Mouse (Mus musculus): ENCODE results near the gene Cavin1. TPM values are rescaled to one million over a fixed set of nuclear protein-coding genes. Genes with fewer than 3 reads are reported as not detected.
A peak's percentile ranks its signal among the peaks of the same experiment; 100 is the strongest.

Cavin1 gene
- polyA plus RNA-seq, 1 experiment from 2014 or later: 24.6 TPM

DNA sequence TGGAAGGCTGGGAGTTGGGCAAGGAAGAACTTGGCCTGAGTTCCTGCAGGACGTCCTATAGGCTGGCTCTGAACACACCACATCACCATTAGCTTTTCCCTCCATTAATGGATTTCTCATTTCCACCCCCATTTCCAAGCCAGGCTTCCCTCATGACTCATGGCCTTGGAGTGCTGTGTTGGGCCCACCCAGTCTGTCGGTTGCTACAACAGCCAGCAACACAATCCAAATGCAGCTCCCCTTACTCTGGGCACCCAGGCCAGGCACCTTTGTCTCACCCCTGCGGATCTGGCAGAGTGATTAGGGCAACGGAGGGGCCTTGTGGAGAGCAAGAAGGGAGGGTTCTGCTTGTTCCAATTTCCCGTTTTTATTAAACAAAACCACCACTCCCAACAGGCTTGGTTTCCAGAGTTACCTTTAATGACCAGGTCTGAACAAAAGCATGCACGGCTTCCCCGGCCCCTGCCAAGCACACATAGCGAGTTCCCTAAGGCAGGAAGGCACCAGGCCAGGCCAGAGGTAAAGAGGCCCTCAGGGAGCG lies 8.2 kb downstream of the Cavin1 start:
- Histone ChIP-seq H3K4me1 (peaks cover 19% of the 10 kb centered on the region), H3K36me3 (no peaks in the 10 kb centered on the region), H3K9me3 (replicated peaks) (no peaks in the 10 kb centered on the region), H3K4me3 (no peak overlapping the region), H3K27ac (no peak overlapping the region), H3K27me3 (ENCODE audit: low read depth, poor library complexity, severe bottlenecking) (peaks cover 89% of the 10 kb centered on the region)
- 73% methylated on average over 9 of the region's 9 CpGs for WGBS
- DNase-seq (ENCODE audit: low spot score): no peak

DNA sequence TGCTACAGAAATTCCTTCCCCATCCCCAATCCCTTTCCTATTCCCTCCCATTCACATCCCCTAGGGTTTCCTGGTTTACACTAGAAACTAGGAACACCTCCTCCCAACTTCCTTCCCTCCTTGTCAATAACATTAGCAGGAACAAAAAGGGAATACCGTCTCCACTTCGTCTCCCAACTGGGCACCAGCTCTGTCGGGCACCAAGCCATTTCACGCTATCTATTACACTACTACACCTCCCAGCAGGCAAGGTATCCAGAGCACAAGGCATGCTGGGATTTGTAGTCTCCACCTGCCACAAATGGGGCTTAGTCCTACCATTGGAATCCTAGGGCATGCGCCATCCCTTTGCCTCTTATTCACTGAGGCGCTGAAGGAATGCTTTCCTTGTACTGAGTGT lies 10.1 kb downstream of the Cavin1 start:
- Histone ChIP-seq H3K27ac (no peak overlapping the region), H3K27me3 (ENCODE audit: low read depth, poor library complexity, severe bottlenecking) (peaks cover 88% of the 10 kb centered on the region), H3K36me3 (no peaks in the 10 kb centered on the region), H3K4me1 (peaks cover 22% of the 10 kb centered on the region), H3K4me3 (peak overlapping the region; percentile 5; the same call in 1 of the 2 replicates), H3K9me3 (replicated peaks) (no peaks in the 10 kb centered on the region)
- WGBS: 20% methylated on average over 6 of the region's 6 CpGs
- no peak for DNase-seq (ENCODE audit: low spot score)

DNA sequence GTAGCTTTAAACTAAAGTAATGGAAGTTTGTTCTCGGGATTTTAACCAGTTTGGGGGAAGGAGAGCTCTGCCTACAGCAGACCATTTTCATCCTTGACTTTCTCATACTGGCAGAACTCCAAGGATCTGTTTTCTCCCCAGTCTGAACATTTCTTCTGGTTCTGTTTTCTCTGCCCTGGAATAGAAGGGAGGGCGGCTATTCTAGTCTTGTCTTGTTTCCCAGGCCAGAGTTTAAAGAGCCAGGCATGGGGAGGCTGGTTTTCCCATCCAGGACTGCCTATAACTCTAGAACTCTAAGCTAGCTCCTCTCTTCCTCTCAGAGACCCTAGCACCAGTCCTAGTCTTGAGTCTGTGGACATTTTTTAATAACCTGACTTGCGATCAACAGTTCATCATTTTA lies 10.9 kb downstream of the Cavin1 start:
- no peak overlapping the region for H3K27ac ChIP-seq
- H3K9me3 ChIP-seq (replicated peaks): no peaks in the 10 kb centered on the region
- no peaks in the 10 kb centered on the region for H3K36me3 ChIP-seq
- H3K4me3 ChIP-seq: no peak overlapping the region
- H3K27me3 ChIP-seq (ENCODE audit: low read depth, poor library complexity, severe bottlenecking): peaks cover 81% of the 10 kb centered on the region
- no peak for DNase-seq (ENCODE audit: low spot score)
- H3K4me1 ChIP-seq: peaks cover 18% of the 10 kb centered on the region
- WGBS: 32% methylated on average over 3 of the region's 3 CpGs

DNA sequence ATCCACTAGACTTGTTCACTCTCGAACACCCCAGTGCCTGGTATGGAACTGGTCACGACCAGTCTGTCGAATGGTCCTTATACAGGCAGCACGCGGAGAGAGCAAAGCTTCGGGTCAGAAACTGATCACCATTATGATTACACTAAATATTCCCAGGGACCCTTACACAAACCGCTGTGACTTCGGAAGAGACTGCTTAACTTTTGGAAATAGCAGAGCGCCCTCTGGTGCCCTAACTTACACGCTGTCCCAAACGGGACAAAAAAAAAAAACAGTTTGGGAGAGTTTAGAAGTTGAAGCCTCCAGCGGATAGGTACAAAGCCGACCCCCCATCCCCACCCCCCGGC lies 11.2 kb downstream of the Cavin1 start:
- WGBS: 3% methylated on average over 14 of the region's 14 CpGs
- peak; percentile 74 for DNase-seq (ENCODE audit: low spot score)
- no peaks in the 10 kb centered on the region for H3K9me3 ChIP-seq (replicated peaks)
- no peak overlapping the region for H3K27ac ChIP-seq
- no peaks in the 10 kb centered on the region for H3K36me3 ChIP-seq
- peak overlapping the region; percentile 44; the same call in 1 of the 2 replicates for H3K4me3 ChIP-seq
- H3K27me3 ChIP-seq (ENCODE audit: low read depth, poor library complexity, severe bottlenecking): peaks cover 77% of the 10 kb centered on the region
- peaks cover 18% of the 10 kb centered on the region for H3K4me1 ChIP-seq

DNA sequence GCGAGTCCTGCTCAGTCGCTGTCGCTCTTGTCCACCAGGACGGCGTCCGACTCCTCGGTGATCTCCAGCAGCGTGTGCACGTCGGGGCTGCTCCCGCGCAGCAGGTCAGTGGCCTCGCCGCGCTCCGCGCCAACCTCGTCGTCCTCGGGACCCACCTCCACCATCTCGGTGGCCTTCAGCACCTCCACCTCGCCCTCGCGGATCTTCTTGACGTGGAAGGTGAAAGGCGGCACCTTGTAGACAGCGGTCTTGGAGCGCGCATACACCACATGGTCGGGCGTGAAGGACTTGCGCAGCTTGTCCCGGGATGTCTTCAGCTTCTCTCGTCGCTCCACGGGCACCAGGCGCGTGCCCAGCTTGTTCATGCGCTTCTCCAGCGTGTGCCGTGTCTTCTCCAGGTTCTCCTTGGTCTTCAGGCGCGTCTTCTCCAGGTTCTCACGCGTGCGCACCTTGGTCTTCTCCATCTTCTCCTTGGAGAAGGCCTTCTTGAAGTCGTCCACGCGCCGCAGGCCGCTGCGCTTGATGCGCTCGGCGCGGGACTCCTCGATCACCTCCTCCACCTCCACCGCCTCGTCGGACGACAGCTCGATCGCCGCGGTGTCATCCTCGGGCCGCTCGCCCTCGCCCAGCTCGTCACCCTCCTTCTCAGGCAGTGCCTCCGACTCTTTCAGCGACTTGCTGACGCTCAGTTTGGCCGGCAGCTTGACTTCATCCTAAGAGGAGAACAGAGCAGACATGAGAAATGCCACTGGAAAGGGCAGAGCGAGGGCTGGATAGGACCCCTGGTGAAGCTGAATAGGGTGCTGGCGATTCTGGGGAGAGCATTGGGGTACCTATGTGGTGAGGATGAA lies 11.8 kb downstream of the Cavin1 start:
- Histone ChIP-seq H3K4me1 (peaks cover 18% of the 10 kb centered on the region), H3K27ac (no peak overlapping the region), H3K27me3 (ENCODE audit: low read depth, poor library complexity, severe bottlenecking) (peaks cover 71% of the 10 kb centered on the region), H3K36me3 (no peaks in the 10 kb centered on the region), H3K9me3 (replicated peaks) (no peaks in the 10 kb centered on the region), H3K4me3 (peak overlapping the region; percentile 44)
- 7% methylated on average over 76 of the region's 76 CpGs for WGBS
- DNase-seq (ENCODE audit: low spot score): peak; percentile 48

- H3K4me3 ChIP-seq: no peak overlapping the region
- H3K4me1 ChIP-seq: peaks cover 18% of the 10 kb centered on the region
- H3K27ac ChIP-seq: no peak overlapping the region
- 41% methylated on average over 6 of the region's 6 CpGs for WGBS
- H3K9me3 ChIP-seq (replicated peaks): no peaks in the 10 kb centered on the region
- no peaks in the 10 kb centered on the region for H3K36me3 ChIP-seq
- no peak for DNase-seq (ENCODE audit: low spot score)
- peaks cover 64% of the 10 kb centered on the region for H3K27me3 ChIP-seq (ENCODE audit: low read depth, poor library complexity, severe bottlenecking)
These were observed 12.7 kb downstream of the Cavin1 start for GRCm38 (mm10) chr11:100957915-100958469.

DNA sequence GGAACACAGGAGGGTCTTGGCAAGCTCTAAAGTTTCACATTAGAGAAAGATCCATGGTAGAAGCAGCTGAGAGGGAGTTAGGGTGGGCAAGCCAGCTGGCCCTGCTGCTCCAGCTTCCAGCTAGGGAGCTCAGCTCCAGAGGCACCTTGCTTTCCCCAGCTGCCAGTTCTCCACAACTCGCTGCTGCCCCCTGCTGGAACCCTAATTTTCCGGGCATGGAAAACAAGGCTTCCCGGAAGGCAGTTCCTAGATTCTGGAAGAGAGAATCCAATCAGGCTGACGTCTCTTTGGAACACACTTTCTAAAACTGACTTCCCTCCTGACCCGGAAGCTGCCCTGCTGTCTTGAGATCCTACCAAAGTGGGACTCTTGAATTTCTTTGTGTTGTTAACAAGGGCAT lies 13.4 kb downstream of the Cavin1 start:
- 2% methylated on average over 5 of the region's 5 CpGs for WGBS
- peak; percentile 98 for DNase-seq (ENCODE audit: low spot score)
- peaks cover 61% of the 10 kb centered on the region for H3K27me3 ChIP-seq (ENCODE audit: low read depth, poor library complexity, severe bottlenecking)

GRCm38 (mm10) chr11:100949540-100949939 lies 21.1 kb downstream of the Cavin1 start:
- Histone ChIP-seq H3K27ac (no peak overlapping the region), H3K27me3 (ENCODE audit: low read depth, poor library complexity, severe bottlenecking) (no peaks in the 10 kb centered on the region), H3K9me3 (replicated peaks) (no peaks in the 10 kb centered on the region), H3K4me3 (no peak overlapping the region), H3K36me3 (no peaks in the 10 kb centered on the region), H3K4me1 (no peaks in the 10 kb centered on the region)
- DNase-seq (ENCODE audit: low spot score): no peak
- 100% methylated on average over 1 of the region's 1 CpGs for WGBS

More for the DNA sequence above, 13.4 kb downstream of the Cavin1 start:
- peaks cover 18% of the 10 kb centered on the region for H3K4me1 ChIP-seq
- no peak overlapping the region for H3K27ac ChIP-seq
- no peaks in the 10 kb centered on the region for H3K9me3 ChIP-seq (replicated peaks)
- no peak overlapping the region for H3K4me3 ChIP-seq
- no peaks in the 10 kb centered on the region for H3K36me3 ChIP-seq

DNA sequence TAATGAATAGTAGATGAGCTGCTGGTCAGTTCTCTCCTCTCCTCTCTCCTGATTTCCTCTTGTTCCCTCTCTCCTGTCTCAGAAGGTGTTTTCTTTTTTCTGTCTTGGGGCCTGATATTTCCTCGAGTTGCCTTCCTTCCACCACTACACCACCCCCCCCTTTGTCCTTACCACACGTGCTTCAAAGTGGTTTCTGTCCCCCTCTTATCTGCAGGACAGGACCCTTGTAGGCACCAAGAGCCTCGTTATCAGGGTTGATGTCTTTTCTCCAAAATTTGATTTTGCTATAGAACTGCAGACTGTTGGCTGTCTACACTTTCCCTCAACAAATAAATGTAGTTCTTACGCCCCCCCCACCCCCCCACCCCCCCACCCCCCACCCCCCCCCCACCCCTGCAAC lies 22.4 kb downstream of the Cavin1 start:
- H3K4me3 ChIP-seq: no peak overlapping the region
- H3K27ac ChIP-seq: no peak overlapping the region
- no peak for DNase-seq (ENCODE audit: low spot score)
- H3K36me3 ChIP-seq: no peaks in the 10 kb centered on the region
- no peaks in the 10 kb centered on the region for H3K4me1 ChIP-seq
- 61% methylated on average over 4 of the region's 4 CpGs for WGBS
- no peaks in the 10 kb centered on the region for H3K9me3 ChIP-seq (replicated peaks)
- no peaks in the 10 kb centered on the region for H3K27me3 ChIP-seq (ENCODE audit: low read depth, poor library complexity, severe bottlenecking)

DNA sequence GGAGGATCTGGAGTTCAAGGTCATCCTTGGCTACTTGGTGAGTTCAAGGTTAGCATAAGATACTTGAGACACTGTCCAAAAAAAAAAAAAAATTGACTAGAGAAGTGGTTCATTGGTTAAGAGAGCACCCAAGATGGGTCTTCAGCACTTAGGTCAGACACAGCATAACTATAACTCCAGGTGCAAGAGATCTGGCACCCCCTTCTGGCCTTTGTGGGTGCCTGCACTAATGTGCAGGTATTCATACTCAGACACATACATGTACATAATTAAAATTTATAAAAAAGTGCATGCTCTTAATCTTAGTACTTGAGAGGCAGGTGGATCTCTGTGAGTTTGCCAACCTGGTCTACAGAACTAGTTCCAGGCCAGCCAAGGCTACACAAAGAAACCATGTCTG lies 23.1 kb downstream of the Cavin1 start:
- Histone ChIP-seq H3K36me3 (no peaks in the 10 kb centered on the region), H3K4me3 (no peak overlapping the region), H3K27me3 (ENCODE audit: low read depth, poor library complexity, severe bottlenecking) (no peaks in the 10 kb centered on the region), H3K27ac (no peak overlapping the region), H3K9me3 (replicated peaks) (no peaks in the 10 kb centered on the region), H3K4me1 (no peaks in the 10 kb centered on the region)
- DNase-seq (ENCODE audit: low spot score): no peak

DNA sequence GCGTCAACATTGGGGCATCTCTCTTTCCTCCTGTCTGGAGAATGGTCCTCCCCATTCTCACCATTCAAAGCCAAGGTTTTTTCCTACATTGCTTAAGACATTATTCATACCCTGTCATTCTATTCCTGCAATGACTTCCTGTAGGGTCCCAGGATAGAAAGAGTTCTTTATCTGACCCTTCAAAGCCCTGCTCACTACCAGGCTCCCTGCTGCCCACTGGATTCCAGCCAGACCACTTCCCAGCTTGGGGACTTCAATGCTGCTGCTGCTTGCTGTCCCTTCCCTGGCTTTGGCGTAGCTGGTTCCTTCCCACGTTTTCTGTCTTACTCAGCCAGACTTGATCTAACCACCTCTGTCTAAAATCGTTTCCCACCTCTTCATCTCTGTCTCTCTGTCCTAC lies 23.8 kb downstream of the Cavin1 start:
- no peaks in the 10 kb centered on the region for H3K9me3 ChIP-seq (replicated peaks)
- 65% methylated on average over 4 of the region's 4 CpGs for WGBS

DNA sequence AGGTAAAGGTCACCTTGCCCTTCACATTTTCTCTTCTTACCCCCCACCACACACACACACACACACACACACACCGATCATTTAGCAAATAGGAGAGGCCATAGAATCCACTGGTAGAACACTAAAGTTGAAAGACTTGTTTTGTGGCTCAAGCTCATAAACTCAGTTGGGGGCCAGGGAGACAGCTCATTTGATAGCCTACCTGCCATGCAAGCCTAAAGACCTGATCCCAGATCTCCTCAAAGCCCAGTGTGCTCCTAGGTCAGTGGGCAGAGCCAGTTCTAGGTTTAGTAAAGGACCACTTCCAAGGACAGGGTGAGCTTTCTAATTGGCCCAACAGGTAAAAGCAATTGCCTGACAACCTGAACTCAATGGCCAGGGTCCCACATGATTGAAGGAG lies 28.3 kb downstream of the Cavin1 start:
- no peak for DNase-seq (ENCODE audit: low spot score)
- peaks cover 25% of the 10 kb centered on the region for H3K4me1 ChIP-seq
- no peak overlapping the region for H3K27ac ChIP-seq
- H3K36me3 ChIP-seq: no peaks in the 10 kb centered on the region
- H3K9me3 ChIP-seq (replicated peaks): no peaks in the 10 kb centered on the region
- H3K4me3 ChIP-seq: no peak overlapping the region
- no peaks in the 10 kb centered on the region for H3K27me3 ChIP-seq (ENCODE audit: low read depth, poor library complexity, severe bottlenecking)
- WGBS: 77% methylated on average over 1 of the region's 1 CpGs

More for the DNA sequence above, 23.8 kb downstream of the Cavin1 start:
- Histone ChIP-seq H3K4me1 (no peaks in the 10 kb centered on the region), H3K4me3 (no peak overlapping the region), H3K27me3 (ENCODE audit: low read depth, poor library complexity, severe bottlenecking) (no peaks in the 10 kb centered on the region), H3K36me3 (no peaks in the 10 kb centered on the region), H3K27ac (no peak overlapping the region)
- DNase-seq (ENCODE audit: low spot score): no peak

DNA sequence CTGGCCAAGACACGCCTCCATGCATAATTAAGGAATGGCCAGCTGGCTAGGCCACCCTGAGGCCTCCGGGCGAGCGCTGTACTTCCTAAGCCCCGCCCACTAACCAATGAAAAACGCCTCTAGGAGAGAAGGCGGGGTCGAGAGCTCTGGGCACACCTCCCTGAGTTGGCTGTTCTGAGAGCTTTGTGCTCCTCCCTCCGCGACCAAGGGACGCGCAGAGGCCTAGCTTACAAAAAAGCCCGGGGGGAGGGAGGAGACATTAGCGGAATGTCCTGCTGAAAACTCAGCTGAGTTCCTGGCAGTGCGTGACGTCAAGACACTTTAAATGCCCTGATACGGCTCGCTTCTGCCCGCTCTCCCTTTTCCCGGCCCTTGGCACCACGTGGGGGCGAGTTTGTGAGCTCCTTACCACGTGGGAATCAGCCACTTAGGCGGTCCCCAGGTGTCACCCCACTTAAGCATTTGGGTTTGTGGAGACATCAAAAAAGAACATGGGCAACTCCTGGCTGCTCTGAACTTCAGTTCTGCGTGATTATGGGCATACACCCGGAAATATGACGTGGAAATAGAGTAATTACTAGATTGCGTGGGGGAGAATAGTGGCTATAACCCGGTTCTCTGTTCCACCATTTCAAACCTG lies 31.1 kb downstream of the Cavin1 start, which contains the start of gene Stat3:
Stat3 (minus strand) TSS at position 29 of the 640 bp plus-strand sequence.
- H3K4me3 ChIP-seq: peak within 1 kb of the TSS; percentile 91

More for the DNA sequence above, 31.1 kb downstream of the Cavin1 start, which contains the start of gene Stat3:
- Histone ChIP-seq H3K27ac (peak within 1 kb of the TSS; percentile 97), H3K4me1 (peaks cover 33% of the 10 kb centered on the region), H3K36me3 (no peaks in the 10 kb centered on the region), H3K9me3 (replicated peaks) (no peaks in the 10 kb centered on the region), H3K27me3 (ENCODE audit: low read depth, poor library complexity, severe bottlenecking) (no peaks in the 10 kb centered on the region)
- peak; percentile 100 for DNase-seq (ENCODE audit: low spot score)
- 2% methylated on average over 29 of the region's 29 CpGs for WGBS
